Mouse (Mus musculus): Measurements from ENCODE around the gene Mgp. TPM values are rescaled to one million over a fixed set of nuclear protein-coding genes. Genes with fewer than 3 reads are reported as not detected.

Gene Mgp
- polyA plus RNA-seq, 1 experiment, result 11.5 TPM

- TF ChIP-seq CTCF (IDR thresholded peaks at IDR 0.05; ENCODE audit: borderline replicate concordance, extremely low read depth, insufficient read depth, insufficient read length) (no peak), POLR2A (IDR thresholded peaks at IDR 0.05; ENCODE audit: borderline replicate concordance, extremely low read depth, insufficient read depth, insufficient read length, poor library complexity, severe bottlenecking) (no peak)
- no peak for DNase-seq (ENCODE audit: low read depth)
These were observed 37.2 kb upstream of the Mgp start for GRCm38 (mm10) chr6:136912751-136913265.

- TF ChIP-seq POLR2A (IDR thresholded peaks at IDR 0.05; ENCODE audit: borderline replicate concordance, extremely low read depth, insufficient read depth, insufficient read length, poor library complexity, severe bottlenecking) (no peak), CTCF (IDR thresholded peaks at IDR 0.05; ENCODE audit: borderline replicate concordance, extremely low read depth, insufficient read depth, insufficient read length) (no peak)
- DNase-seq (ENCODE audit: low read depth), result peak; percentile 36
These were observed 34.7 kb upstream of the Mgp start for GRCm38 (mm10) chr6:136910247-136910890.

- TF ChIP-seq POLR2A (IDR thresholded peaks at IDR 0.05; ENCODE audit: borderline replicate concordance, extremely low read depth, insufficient read depth, insufficient read length, poor library complexity, severe bottlenecking) (no peak), CTCF (IDR thresholded peaks at IDR 0.05; ENCODE audit: borderline replicate concordance, extremely low read depth, insufficient read depth, insufficient read length) (no peak)
These were observed 31.3 kb upstream of the Mgp start for GRCm38 (mm10) chr6:136906937-136907293.

GRCm38 (mm10) chr6:136906283-136906936 is 30.8 kb upstream of the Mgp start:
- no peak for DNase-seq (ENCODE audit: low read depth)
- TF ChIP-seq POLR2A (IDR thresholded peaks at IDR 0.05; ENCODE audit: borderline replicate concordance, extremely low read depth, insufficient read depth, insufficient read length, poor library complexity, severe bottlenecking), result no peak

More at GRCm38 (mm10) chr6:136906937-136907293, 31.3 kb upstream of the Mgp start:
- DNase-seq (ENCODE audit: low read depth), result no peak

GRCm38 (mm10) chr6:136903885-136904470 is 28.4 kb upstream of the Mgp start:
- TF ChIP-seq POLR2A (IDR thresholded peaks at IDR 0.05; ENCODE audit: borderline replicate concordance, extremely low read depth, insufficient read depth, insufficient read length, poor library complexity, severe bottlenecking), result no peak
- no peak for DNase-seq (ENCODE audit: low read depth)

GRCm38 (mm10) chr6:136902527-136902926 is 26.9 kb upstream of the Mgp start:
- no peak for DNase-seq (ENCODE audit: low read depth)
- TF ChIP-seq POLR2A (IDR thresholded peaks at IDR 0.05; ENCODE audit: borderline replicate concordance, extremely low read depth, insufficient read depth, insufficient read length, poor library complexity, severe bottlenecking) (no peak), CTCF (IDR thresholded peaks at IDR 0.05; ENCODE audit: borderline replicate concordance, extremely low read depth, insufficient read depth, insufficient read length) (no peak)

- TF ChIP-seq POLR2A (IDR thresholded peaks at IDR 0.05; ENCODE audit: borderline replicate concordance, extremely low read depth, insufficient read depth, insufficient read length, poor library complexity, severe bottlenecking) (no peak), CTCF (IDR thresholded peaks at IDR 0.05; ENCODE audit: borderline replicate concordance, extremely low read depth, insufficient read depth, insufficient read length) (no peak)
- DNase-seq (ENCODE audit: low read depth), result no peak
These were observed 25.4 kb upstream of the Mgp start for GRCm38 (mm10) chr6:136901010-136901409.

- no peak for DNase-seq (ENCODE audit: low read depth)
- TF ChIP-seq CTCF (IDR thresholded peaks at IDR 0.05; ENCODE audit: borderline replicate concordance, extremely low read depth, insufficient read depth, insufficient read length) (no peak), POLR2A (IDR thresholded peaks at IDR 0.05; ENCODE audit: borderline replicate concordance, extremely low read depth, insufficient read depth, insufficient read length, poor library complexity, severe bottlenecking) (no peak)
These were observed 24.9 kb upstream of the Mgp start for GRCm38 (mm10) chr6:136900369-136901009.

GRCm38 (mm10) chr6:136898954-136899353 is 23.3 kb upstream of the Mgp start:
- TF ChIP-seq POLR2A (IDR thresholded peaks at IDR 0.05; ENCODE audit: borderline replicate concordance, extremely low read depth, insufficient read depth, insufficient read length, poor library complexity, severe bottlenecking), result no peak
- TF ChIP-seq CTCF (IDR thresholded peaks at IDR 0.05; ENCODE audit: borderline replicate concordance, extremely low read depth, insufficient read depth, insufficient read length), result no peak
- DNase-seq (ENCODE audit: low read depth), result no peak

- no peak for DNase-seq (ENCODE audit: low read depth)
- TF ChIP-seq POLR2A (IDR thresholded peaks at IDR 0.05; ENCODE audit: borderline replicate concordance, extremely low read depth, insufficient read depth, insufficient read length, poor library complexity, severe bottlenecking), result no peak
- no peak for TF ChIP-seq CTCF (IDR thresholded peaks at IDR 0.05; ENCODE audit: borderline replicate concordance, extremely low read depth, insufficient read depth, insufficient read length)
These were observed 22.6 kb upstream of the Mgp start for GRCm38 (mm10) chr6:136898222-136898621.

- no peak for TF ChIP-seq CTCF (IDR thresholded peaks at IDR 0.05; ENCODE audit: borderline replicate concordance, extremely low read depth, insufficient read depth, insufficient read length)
- TF ChIP-seq POLR2A (IDR thresholded peaks at IDR 0.05; ENCODE audit: borderline replicate concordance, extremely low read depth, insufficient read depth, insufficient read length, poor library complexity, severe bottlenecking), result no peak
These were observed 22.2 kb upstream of the Mgp start for GRCm38 (mm10) chr6:136897789-136898188.

More at GRCm38 (mm10) chr6:136897789-136898188, 22.2 kb upstream of the Mgp start:
- no peak for DNase-seq (ENCODE audit: low read depth)

Data from brain, embryonic 14.5 days (tissue).